16 mouse cellular contexts compared by ENCODE assay signal in genomic region chr6:108446766-108447165, GRCm38 (mm10).
DNase-seq lines count a peak whose midpoint lies in the region; ATAC-seq and TF ChIP-seq lines count a peak whose summit lies in the region.
"Had no signal": no experiment of that assay in that cellular context is flagged by ENCODE, and none has a peak within 500 bp of the region (broad histone marks: within the 10 kb centered on the region; RNA-seq: fewer than 3 reads in every experiment).

No protein-coding gene starts in this region.

- 0 out of 2 replicates have a peak, but pooled peaks cover under 1% of the 10 kb centered on the region for H3K36me3 ChIP-seq in embryonic facial prominence, embryonic 15.5 days
- peaks cover 13% of the 10 kb centered on the region for H3K36me3 ChIP-seq in embryonic facial prominence, embryonic 10.5 days (replicated peaks)
- peaks cover 4% of the 10 kb centered on the region for H3K36me3 ChIP-seq in heart, embryonic 16.5 days (ENCODE audit: control insufficient read depth, insufficient read depth)
- H3K36me3 ChIP-seq in heart, embryonic 10.5 days, result peaks cover 6% of the 10 kb centered on the region
- no peaks in the 10 kb centered on the region for H3K36me3 ChIP-seq in limb, embryonic 15.5 days
- peaks cover 9% of the 10 kb centered on the region for H3K36me3 ChIP-seq in limb, embryonic 10.5 days
- H3K36me3 ChIP-seq in intestine, postnatal 0 days (ENCODE audit: control insufficient read depth, insufficient read depth), result peaks cover 7% of the 10 kb centered on the region; the same call in 1 of the 2 replicates
- H3K36me3 ChIP-seq: hindbrain, embryonic 15.5 days; liver, embryonic 15.5 days; neural tube, embryonic 12.5 days had no signal

- H3K27ac ChIP-seq in embryonic facial prominence, embryonic 15.5 days (replicated peaks), result peak overlapping the region; percentile 68; the same call in 1 of the 2 replicates
- no peak overlapping the region for H3K27ac ChIP-seq in embryonic facial prominence, embryonic 10.5 days (replicated peaks)
- H3K27ac ChIP-seq in heart, embryonic 16.5 days (ENCODE audit: low read length), result peak overlapping the region; percentile 76
- H3K27ac ChIP-seq in heart, embryonic 10.5 days, result no peak overlapping the region; the same call in none of the 2 replicates
- H3K27ac ChIP-seq in limb, embryonic 15.5 days, result peak overlapping the region; percentile 81
- no peak overlapping the region for H3K27ac ChIP-seq in limb, embryonic 10.5 days
- H3K27ac ChIP-seq in brown adipose tissue, adult 24 weeks (replicated peaks; ENCODE audit: low read depth, low read length), result peak overlapping the region; percentile 41; the same call in 1 of the 2 replicates
- H3K27ac ChIP-seq in intestine, postnatal 0 days (ENCODE audit: low read depth, low read length), result no peak overlapping the region
- H3K27ac ChIP-seq: hindbrain, embryonic 15.5 days; liver, embryonic 15.5 days; neural tube, embryonic 12.5 days had no signal

- peaks cover 25% of the 10 kb centered on the region for H3K4me1 ChIP-seq in embryonic facial prominence, embryonic 15.5 days
- 0 out of 2 replicates have a peak, but pooled peaks cover 2% of the 10 kb centered on the region for H3K4me1 ChIP-seq in embryonic facial prominence, embryonic 10.5 days
- H3K4me1 ChIP-seq in heart, embryonic 16.5 days (ENCODE audit: control insufficient read depth, insufficient read depth, low read length), result peaks cover 20% of the 10 kb centered on the region
- H3K4me1 ChIP-seq in heart, embryonic 10.5 days, result peaks cover 36% of the 10 kb centered on the region
- H3K4me1 ChIP-seq in limb, embryonic 15.5 days, result peaks cover 20% of the 10 kb centered on the region
- H3K4me1 ChIP-seq in limb, embryonic 10.5 days, result no peaks in the 10 kb centered on the region; the same call in 1 of the 2 replicates
- peaks cover 21% of the 10 kb centered on the region for H3K4me1 ChIP-seq in brown adipose tissue, adult 24 weeks (ENCODE audit: control insufficient read depth, insufficient read depth, insufficient read length, low read length)
- H3K4me1 ChIP-seq in intestine, postnatal 0 days (replicated peaks; ENCODE audit: control insufficient read depth, insufficient read depth, low read length), result peaks cover 5% of the 10 kb centered on the region
- H3K4me1 ChIP-seq: hindbrain, embryonic 15.5 days; neural tube, embryonic 12.5 days had no signal

- no peaks in the 10 kb centered on the region for H3K27me3 ChIP-seq in embryonic facial prominence, embryonic 15.5 days
- H3K27me3 ChIP-seq in embryonic facial prominence, embryonic 10.5 days (replicated peaks; ENCODE audit: low read depth, poor library complexity, severe bottlenecking), result no peaks in the 10 kb centered on the region
- no peaks in the 10 kb centered on the region for H3K27me3 ChIP-seq in heart, embryonic 16.5 days (ENCODE audit: control insufficient read depth, insufficient read depth, low read length)
- H3K27me3 ChIP-seq in heart, embryonic 10.5 days (ENCODE audit: insufficient read depth, poor library complexity, severe bottlenecking), result no peaks in the 10 kb centered on the region
- no peaks in the 10 kb centered on the region for H3K27me3 ChIP-seq in limb, embryonic 15.5 days
- no peaks in the 10 kb centered on the region for H3K27me3 ChIP-seq in limb, embryonic 10.5 days (ENCODE audit: low read depth, poor library complexity, severe bottlenecking)
- H3K27me3 ChIP-seq in intestine, postnatal 0 days (replicated peaks; ENCODE audit: control insufficient read depth, insufficient read depth, low read length), result no peaks in the 10 kb centered on the region
- H3K27me3 ChIP-seq: hindbrain, embryonic 15.5 days; liver, embryonic 15.5 days; neural tube, embryonic 12.5 days had no signal

- TF ChIP-seq CTCF in intestine, postnatal 0 days (IDR thresholded peaks at IDR 0.05; ENCODE audit: low read depth), result no peak

- no peak for ATAC-seq in embryonic facial prominence, embryonic 15.5 days (ENCODE audit: insufficient number of reproducible peaks, low FRiP score, low TSS enrichment, low read depth)
- no peak for ATAC-seq in heart, embryonic 16.5 days (replicated peaks; ENCODE audit: extremely low read depth, insufficient read depth, low FRiP score)
- no peak for ATAC-seq in limb, embryonic 15.5 days (ENCODE audit: insufficient number of reproducible peaks, low FRiP score, low TSS enrichment, low read depth)
- no peak for ATAC-seq in intestine, postnatal 0 days
- ATAC-seq: activated CD4-positive, CD25-positive, alpha-beta regulatory T cell, adult 4 months; midbrain, embryonic 16.5 days had no signal

- no peak overlapping the region for H3K4me2 ChIP-seq in embryonic facial prominence, embryonic 15.5 days (replicated peaks)
- no peak overlapping the region for H3K4me2 ChIP-seq in heart, embryonic 16.5 days (ENCODE audit: low read depth, low read length)
- H3K4me2 ChIP-seq in limb, embryonic 15.5 days, result no peak overlapping the region
- H3K4me2 ChIP-seq in intestine, postnatal 0 days (replicated peaks; ENCODE audit: low read depth), result no peak overlapping the region
- H3K4me2 ChIP-seq: hindbrain, embryonic 15.5 days; liver, embryonic 15.5 days; neural tube, embryonic 12.5 days had no signal

- DNase-seq in embryonic facial prominence, embryonic 10.5 days (ENCODE audit: low spot score), result no peak
- DNase-seq in heart, embryonic 10.5 days (ENCODE audit: low spot score), result no peak
- DNase-seq in limb, embryonic 10.5 days (ENCODE audit: low spot score), result no peak
- DNase-seq: cerebellum, postnatal 25 days; right cerebral cortex, postnatal 14 days; thymus, postnatal 36 days had no signal

- H3K9ac ChIP-seq in embryonic facial prominence, embryonic 15.5 days, result no peak overlapping the region
- H3K9ac ChIP-seq in heart, embryonic 16.5 days (ENCODE audit: low read length), result no peak overlapping the region
- H3K9ac ChIP-seq in limb, embryonic 15.5 days, result no peak overlapping the region
- H3K9ac ChIP-seq in intestine, postnatal 0 days (ENCODE audit: low read depth, low read length), result no peak overlapping the region
- H3K9ac ChIP-seq: hindbrain, embryonic 15.5 days; liver, embryonic 15.5 days; neural tube, embryonic 12.5 days had no signal

- H3K4me3 ChIP-seq in embryonic facial prominence, embryonic 15.5 days (replicated peaks), result no peak overlapping the region
- no peak overlapping the region for H3K4me3 ChIP-seq in embryonic facial prominence, embryonic 10.5 days
- no peak overlapping the region for H3K4me3 ChIP-seq in heart, embryonic 16.5 days (ENCODE audit: low read length)
- H3K4me3 ChIP-seq in heart, embryonic 10.5 days, result no peak overlapping the region
- H3K4me3 ChIP-seq in limb, embryonic 15.5 days, result no peak overlapping the region
- no peak overlapping the region for H3K4me3 ChIP-seq in limb, embryonic 10.5 days
- no peak overlapping the region for H3K4me3 ChIP-seq in brown adipose tissue, adult 24 weeks (ENCODE audit: insufficient read depth, low read depth, low read length)
- no peak overlapping the region for H3K4me3 ChIP-seq in intestine, postnatal 0 days (ENCODE audit: low read depth, low read length)
- H3K4me3 ChIP-seq: hindbrain, embryonic 15.5 days; liver, embryonic 15.5 days; neural tube, embryonic 12.5 days had no signal

- WGBS in embryonic facial prominence, embryonic 15.5 days, result 51% methylated on average over 1 of the region's 1 CpGs
- WGBS in embryonic facial prominence, embryonic 10.5 days, result 78% methylated on average over 1 of the region's 1 CpGs
- WGBS in heart, embryonic 16.5 days, result 63% methylated on average over 1 of the region's 1 CpGs
- 71% methylated on average over 1 of the region's 1 CpGs for WGBS in heart, embryonic 10.5 days
- 79% methylated on average over 1 of the region's 1 CpGs for WGBS in limb, embryonic 15.5 days
- 93% methylated on average over 1 of the region's 1 CpGs for WGBS in limb, embryonic 10.5 days
- 78% methylated on average over 1 of the region's 1 CpGs for WGBS in intestine, postnatal 0 days

- no peaks in the 10 kb centered on the region for H3K9me3 ChIP-seq in embryonic facial prominence, embryonic 15.5 days (replicated peaks)
- H3K9me3 ChIP-seq in embryonic facial prominence, embryonic 10.5 days, result no peaks in the 10 kb centered on the region
- H3K9me3 ChIP-seq in heart, embryonic 16.5 days (replicated peaks; ENCODE audit: control insufficient read depth, low read length), result no peaks in the 10 kb centered on the region
- H3K9me3 ChIP-seq in heart, embryonic 10.5 days, result no peaks in the 10 kb centered on the region
- H3K9me3 ChIP-seq in limb, embryonic 15.5 days, result no peaks in the 10 kb centered on the region
- no peaks in the 10 kb centered on the region for H3K9me3 ChIP-seq in limb, embryonic 10.5 days (replicated peaks)
- no peaks in the 10 kb centered on the region for H3K9me3 ChIP-seq in intestine, postnatal 0 days (ENCODE audit: control insufficient read depth)
- H3K9me3 ChIP-seq: hindbrain, embryonic 15.5 days; liver, embryonic 15.5 days; neural tube, embryonic 12.5 days had no signal

Comparison
In these comparisons a context has a peak if more than half of its experiments do, and no peak if none do; other contexts are left out.
1. H3K27ac ChIP-seq: peak in embryonic facial prominence, embryonic 15.5 days (single experiment), heart, embryonic 16.5 days (single experiment), limb, embryonic 15.5 days (single experiment) and brown adipose tissue, adult 24 weeks (single experiment); none in embryonic facial prominence, embryonic 10.5 days (single experiment), heart, embryonic 10.5 days (single experiment), limb, embryonic 10.5 days (single experiment) and intestine, postnatal 0 days (single experiment).